Mouse (Mus musculus) right cerebral cortex, postnatal 4 days (tissue): ENCODE data around the gene Fanci.

Experiments
- DNase-seq: peaks from one replicate; pipeline ENCODE4 v3.0.0-alpha.2; 2022

Gene Fanci

GRCm38 (mm10) chr7:79465461-79466044, 73.8 kb downstream of the Fanci start:
- DNase-seq = peak; percentile 46

- DNase-seq = peak; percentile 98
Observed at GRCm38 (mm10) chr7:79466053-79466901, 74.5 kb downstream of the Fanci start, which contains the start of gene Polg. Gene Polg (minus strand): TSS chr7:79466362.

GRCm38 (mm10) chr7:79467951-79468350, 76.2 kb downstream of the Fanci start:
- DNase-seq = no peak

GRCm38 (mm10) chr7:79468994-79469393, 77.3 kb downstream of the Fanci start:
- DNase-seq = no peak

- no peak for DNase-seq
Observed at GRCm38 (mm10) chr7:79469766-79470165, 78.0 kb downstream of the Fanci start.

- no peak for DNase-seq
Observed at GRCm38 (mm10) chr7:79470718-79471117, 79.0 kb downstream of the Fanci start.

GRCm38 (mm10) chr7:79471436-79471835, 79.7 kb downstream of the Fanci start:
- DNase-seq = no peak

- no peak for DNase-seq
Observed at GRCm38 (mm10) chr7:79472792-79473191, 81.1 kb downstream of the Fanci start.

- DNase-seq = no peak
Observed at GRCm38 (mm10) chr7:79473496-79474194, 81.9 kb downstream of the Fanci start.

GRCm38 (mm10) chr7:79474831-79475399, 83.2 kb downstream of the Fanci start:
- DNase-seq = no peak

- no peak for DNase-seq
Observed at GRCm38 (mm10) chr7:79486528-79486927, 94.8 kb downstream of the Fanci start.

- peak; percentile 83 for DNase-seq
Observed at GRCm38 (mm10) chr7:79493915-79494314, 102.2 kb downstream of the Fanci start.

GRCm38 (mm10) chr7:79495988-79496815, 104.5 kb downstream of the Fanci start:
- peak; percentile 96 for DNase-seq

- DNase-seq = no peak
Observed at GRCm38 (mm10) chr7:79496816-79497328, 105.1 kb downstream of the Fanci start.

GRCm38 (mm10) chr7:79497701-79498115, 106.0 kb downstream of the Fanci start:
- DNase-seq = peak; percentile 57

- DNase-seq = no peak
Observed at GRCm38 (mm10) chr7:79498356-79498755, 106.6 kb downstream of the Fanci start.

GRCm38 (mm10) chr7:79498965-79499595, 107.4 kb downstream of the Fanci start:
- peak; percentile 49 for DNase-seq
